Mouse (Mus musculus) spleen, postnatal 4 days (tissue): ENCODE measurements around the gene Zfp574.

Experiments used
- DNase-seq, 2 experiments: peaks; one replicate each; pipeline ENCODE4 v3.0.0; 2022; ENCODE audit warnings: low spot score in 2 of 2

Gene Zfp574

GRCm38 (mm10) chr7:25112178-25112955 is 40.0 kb downstream of the Zfp574 start:
- peak in 1 of 2 experiments; percentile 61 for DNase-seq

- DNase-seq, result no peak
These were observed 40.7 kb downstream of the Zfp574 start for GRCm38 (mm10) chr7:25112956-25113603.

DNA sequence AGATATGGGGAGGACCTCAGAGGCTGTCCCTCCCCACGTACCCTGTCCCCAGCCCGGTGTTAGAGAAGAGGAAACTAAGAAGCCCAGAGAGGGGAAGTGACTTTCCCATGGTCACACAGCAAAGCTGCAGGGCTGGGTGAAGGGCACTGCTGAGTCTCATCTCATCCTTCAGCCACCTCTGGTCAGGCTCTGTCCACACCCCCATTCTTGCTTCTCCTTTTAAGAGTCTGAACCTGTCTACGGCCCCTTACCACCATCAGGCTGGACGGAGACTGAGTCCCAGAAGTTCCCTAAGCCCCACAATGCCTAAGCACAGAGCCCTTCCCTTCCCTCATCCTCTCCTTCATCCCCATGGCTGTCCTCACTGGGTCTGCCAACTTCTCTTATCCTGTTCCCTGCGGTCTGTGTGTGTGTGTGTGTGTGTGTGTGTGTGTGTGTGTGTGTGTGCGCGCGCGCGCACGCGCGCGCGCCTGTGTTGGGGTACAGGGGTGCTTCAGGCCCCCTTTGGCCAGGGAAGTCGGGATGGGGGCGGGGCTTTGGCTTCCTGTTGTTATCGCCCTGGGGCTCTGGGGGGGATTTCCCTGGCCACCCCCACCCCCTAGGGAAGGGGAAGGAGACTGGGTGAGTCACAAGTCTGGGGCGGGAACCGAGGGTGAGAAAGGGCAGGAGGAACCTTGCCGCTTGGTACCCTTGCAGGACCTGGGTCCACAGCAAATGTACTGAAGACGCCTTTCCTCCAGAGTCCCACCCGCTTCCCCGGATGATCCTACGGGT is 47.9 kb downstream of the Zfp574 start:
- DNase-seq, result peak; percentile 72 to 79

DNA sequence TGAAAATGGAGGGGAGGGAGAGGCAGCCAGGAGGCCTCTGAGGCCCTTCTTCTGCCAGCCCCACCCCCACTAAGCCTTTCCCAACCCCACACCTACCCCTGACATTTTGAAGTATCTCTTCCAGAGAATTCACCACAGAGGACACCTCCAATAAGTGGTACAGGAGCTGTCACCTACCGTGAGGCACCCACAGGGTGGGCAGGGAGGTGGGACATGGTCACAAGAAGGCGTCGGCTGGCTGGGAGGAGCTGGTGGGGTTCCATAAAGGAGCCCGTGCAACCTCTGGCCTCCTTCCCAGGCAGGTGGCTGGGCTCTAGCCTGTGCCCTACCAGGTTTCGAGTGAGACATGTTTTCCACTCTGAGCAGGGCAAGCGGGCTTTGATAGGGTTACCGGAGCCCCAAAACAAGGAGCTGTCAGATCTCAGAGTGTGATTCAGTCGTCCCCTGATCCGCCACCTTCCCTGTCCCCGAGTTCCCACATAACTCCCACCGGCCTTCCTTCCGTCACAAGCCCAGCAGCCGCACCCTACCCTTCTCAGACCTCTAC is 48.9 kb downstream of the Zfp574 start:
- DNase-seq, result peak in 1 of 2 experiments; percentile 59

DNA sequence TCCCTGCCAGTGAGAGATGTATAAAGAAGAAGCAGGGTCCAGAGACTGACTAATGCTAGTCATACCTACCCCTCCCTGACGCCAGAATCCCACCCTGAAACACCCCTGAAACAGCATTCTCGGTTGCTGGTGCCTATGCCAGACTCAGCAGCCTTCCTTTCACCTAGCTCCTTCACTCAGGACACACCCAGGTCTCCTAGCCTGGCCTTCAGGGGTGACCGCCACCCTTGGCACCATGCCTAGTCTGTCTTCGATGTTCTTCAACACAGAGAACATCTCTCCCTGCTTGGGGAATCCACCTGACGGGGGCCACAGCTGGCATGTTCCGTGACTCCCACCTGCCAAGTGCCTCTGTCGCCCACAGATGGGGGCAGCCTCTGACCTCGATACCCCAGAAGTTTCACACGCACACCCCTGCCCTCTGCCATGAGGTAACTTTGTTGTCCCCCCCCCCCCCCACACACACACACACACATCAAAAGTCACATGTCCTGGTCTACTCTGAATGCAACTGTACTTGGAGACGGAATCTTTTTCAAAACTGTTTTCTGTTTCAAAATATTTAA is 53.4 kb downstream of the Zfp574 start:
- DNase-seq, result no peak

GRCm38 (mm10) chr7:25127971-25128370 is 55.6 kb downstream of the Zfp574 start:
- DNase-seq, result no peak

DNA sequence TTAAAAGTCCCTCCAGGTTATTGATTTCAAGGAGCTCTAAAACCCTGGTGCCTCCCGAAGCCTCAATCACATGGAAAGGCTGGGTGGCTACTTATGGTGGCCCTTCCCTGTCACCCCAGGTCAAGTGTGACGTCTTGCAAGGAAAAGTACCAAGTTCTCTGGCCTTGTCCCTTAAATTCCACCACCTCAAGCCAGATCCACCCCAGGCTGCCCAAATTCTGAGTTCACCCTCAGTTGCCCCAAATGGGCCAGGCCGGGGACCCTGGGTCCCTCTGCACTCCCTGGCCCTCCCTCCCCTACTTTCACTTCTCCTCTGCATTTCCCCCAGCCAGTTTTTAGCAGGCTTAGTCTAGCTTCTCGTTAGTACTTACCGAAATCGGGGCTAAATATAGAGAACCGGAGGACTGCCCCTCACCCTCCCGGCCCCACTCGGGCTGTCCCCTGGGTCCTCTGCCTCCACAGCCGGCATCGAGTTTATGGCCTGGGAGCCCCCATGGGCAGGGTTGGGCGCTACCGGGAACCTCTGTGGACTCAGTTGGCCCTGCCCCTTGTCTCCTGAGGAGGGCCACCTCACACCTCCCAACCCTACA is 57.1 kb downstream of the Zfp574 start:
- DNase-seq, result peak in 1 of 2 experiments; percentile 71

DNA sequence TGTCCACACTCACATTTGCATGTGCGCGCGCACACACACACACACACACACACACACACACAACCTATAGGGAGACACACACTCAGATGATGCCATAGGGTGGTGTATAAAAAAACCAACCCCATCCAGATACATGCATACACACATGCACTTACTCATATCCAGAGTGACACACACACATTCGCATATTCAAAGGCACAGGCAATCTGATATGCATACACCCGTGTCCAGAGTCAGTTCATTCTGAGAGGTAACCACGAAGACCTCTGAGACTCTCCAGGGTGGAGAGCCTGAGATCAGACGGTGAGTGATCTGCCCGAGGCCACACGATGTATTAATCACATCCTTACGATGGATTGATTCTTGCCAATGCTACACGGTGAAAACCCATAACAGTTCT is 58.2 kb downstream of the Zfp574 start:
- DNase-seq, result no peak

- no peak for DNase-seq
These were observed 58.9 kb downstream of the Zfp574 start for GRCm38 (mm10) chr7:25131247-25131646.

DNA sequence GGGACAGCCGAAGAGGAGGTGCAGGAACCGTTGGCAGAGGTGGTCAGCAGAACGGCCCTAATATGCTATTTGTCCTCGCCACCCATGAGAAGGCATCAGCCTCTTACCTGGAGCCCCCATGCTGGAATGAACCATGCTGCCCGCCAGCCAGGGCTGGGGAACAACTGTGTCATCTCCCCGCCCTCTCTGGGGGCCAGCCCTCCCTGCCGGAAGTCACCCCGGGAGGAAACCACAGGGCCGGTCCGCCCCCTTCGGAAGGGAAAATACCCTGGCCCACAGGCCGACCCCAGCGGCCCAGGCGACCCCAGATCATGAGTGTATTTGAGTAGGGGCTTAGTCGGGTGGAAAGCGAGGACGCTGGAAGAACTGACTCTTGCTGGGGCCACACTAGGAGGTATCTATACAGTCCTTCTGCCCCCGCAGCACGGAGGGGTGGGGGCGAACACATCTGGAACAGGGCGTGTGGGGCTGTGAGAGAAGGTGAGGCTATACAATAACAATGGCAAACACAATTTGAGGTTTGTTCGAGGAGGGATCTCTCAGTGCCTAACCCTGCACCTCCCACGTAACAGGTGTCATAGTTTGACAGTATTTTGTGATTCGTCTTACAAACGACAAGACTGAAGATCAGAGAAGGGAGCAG is 60.1 kb downstream of the Zfp574 start:
- peak; percentile 68 to 83 for DNase-seq
